Mouse (Mus musculus) intestine, embryonic 15.5 days (tissue): ENCODE data around the gene Krtap4-6. TPM values are rescaled to one million over a fixed set of nuclear protein-coding genes. Genes with fewer than 3 reads are reported as not detected.

ENCODE experiments used
- ATAC-seq: fragments of 200-750 bp; cut with Nextera tagmentation; 2 replicates; pipeline ENCODE4 v1.8.0; 2017; ENCODE audit warnings: moderate TSS enrichment, moderate library complexity
- H3K27ac ChIP-seq: fragments of 300-500 bp; sonication (generic); 2 replicates; pipeline ENCODE4 v1.5.1; 2015; ENCODE audit warnings: mild to moderate bottlenecking, inconsistent platforms
- H3K27me3 ChIP-seq: fragments of 300-500 bp; sonication (generic); replicated peaks from 2 replicates; pipeline ENCODE4 v1.6.1; 2015; ENCODE audit warnings: inconsistent platforms
- H3K36me3 ChIP-seq: fragments of 300-500 bp; sonication (generic); 2 replicates; pipeline ENCODE4 v1.6.1; 2015; ENCODE audit warnings: inconsistent platforms
- H3K4me1 ChIP-seq: fragments of 300-500 bp; sonication (generic); replicated peaks from 2 replicates; pipeline ENCODE4 v1.6.1; 2015; ENCODE audit warnings: inconsistent platforms
- H3K4me2 ChIP-seq: fragments of 300-500 bp; sonication (generic); replicated peaks from 2 replicates; pipeline ENCODE4 v1.6.1; 2015; ENCODE audit warnings: mild to moderate bottlenecking, inconsistent platforms
- H3K4me3 ChIP-seq: fragments of 300-500 bp; sonication (generic); replicated peaks from 2 replicates; pipeline ENCODE4 v1.5.1; 2015; ENCODE audit warnings: inconsistent platforms
- H3K9ac ChIP-seq: fragments of 300-500 bp; sonication (generic); 2 replicates; pipeline ENCODE4 v1.6.1; 2015; ENCODE audit warnings: inconsistent platforms
- H3K9me3 ChIP-seq: fragments of 300-500 bp; sonication (generic); 2 replicates; pipeline ENCODE4 v1.6.1; 2016; ENCODE audit warnings: inconsistent platforms
- WGBS: fragments of 180-500 bp; shearing (Covaris S2); methylation state at CpG from one replicate; pipeline ENCODE4 v1.1.7; 2015; 5-methylcytosine and 5-hydroxymethylcytosine counted together
- polyA plus RNA-seq: library from polyadenylated mRNA; unstranded; fragments of >200 nt; fragmentation: Nextera tagmentation; extraction: Ambion mirVana; gene quantifications from 2 replicates; pipeline ENCODE4 v1.2.1, GENCODE M21; 2015

The Krtap4-6 gene
- polyA plus RNA-seq, 1 experiment from 2014 or later: not detected

GRCm38 (mm10) chr11:99637086-99637485, 28.7 kb downstream of the Krtap4-6 start:
- ATAC-seq: no peak
- Histone ChIP-seq H3K27me3 (no peaks in the 10 kb centered on the region), H3K4me1 (no peaks in the 10 kb centered on the region), H3K9me3 (no peaks in the 10 kb centered on the region), H3K9ac (no peak overlapping the region), H3K36me3 (no peaks in the 10 kb centered on the region), H3K4me3 (no peak overlapping the region), H3K4me2 (no peak overlapping the region), H3K27ac (no peak overlapping the region)
- WGBS: 71% methylated on average over 1 of the region's 1 CpGs

GRCm38 (mm10) chr11:99634653-99635134, 31.1 kb downstream of the Krtap4-6 start, which contains the start of gene Krtap4-2:
TSS of gene Krtap4-2 (minus strand) at chr11:99635084.
- H3K9ac ChIP-seq: no peak within 1 kb of the TSS
- H3K27me3 ChIP-seq: no peaks in the 10 kb centered on the region
- no peak within 1 kb of the TSS for H3K27ac ChIP-seq
- no peak within 1 kb of the TSS for H3K4me2 ChIP-seq
- 33% methylated on average over 8 of the region's 8 CpGs for WGBS
- no peak for ATAC-seq
- no peak within 1 kb of the TSS for H3K4me3 ChIP-seq
- H3K4me1 ChIP-seq: no peaks in the 10 kb centered on the region
- no peaks in the 10 kb centered on the region for H3K9me3 ChIP-seq
- no peaks in the 10 kb centered on the region for H3K36me3 ChIP-seq

- H3K4me1 ChIP-seq: no peaks in the 10 kb centered on the region
- no peak overlapping the region for H3K9ac ChIP-seq
- WGBS: 62% methylated on average over 2 of the region's 2 CpGs
- no peak for ATAC-seq
- no peaks in the 10 kb centered on the region for H3K9me3 ChIP-seq
- H3K27me3 ChIP-seq: no peaks in the 10 kb centered on the region
- H3K27ac ChIP-seq: no peak overlapping the region
- no peaks in the 10 kb centered on the region for H3K36me3 ChIP-seq
- H3K4me3 ChIP-seq: no peak overlapping the region
- no peak overlapping the region for H3K4me2 ChIP-seq
These were observed 32.5 kb downstream of the Krtap4-6 start for GRCm38 (mm10) chr11:99633293-99633692.

- no peak for ATAC-seq
- no peak overlapping the region for H3K9ac ChIP-seq
- H3K27ac ChIP-seq: no peak overlapping the region
- H3K27me3 ChIP-seq: no peaks in the 10 kb centered on the region
- H3K4me1 ChIP-seq: no peaks in the 10 kb centered on the region
- no peaks in the 10 kb centered on the region for H3K9me3 ChIP-seq
- no peaks in the 10 kb centered on the region for H3K36me3 ChIP-seq
- H3K4me3 ChIP-seq: no peak overlapping the region
- H3K4me2 ChIP-seq: no peak overlapping the region
- 62% methylated on average over 3 of the region's 3 CpGs for WGBS
These were observed 34.9 kb downstream of the Krtap4-6 start for GRCm38 (mm10) chr11:99630890-99631289.

GRCm38 (mm10) chr11:99628138-99628537, 37.6 kb downstream of the Krtap4-6 start, which contains the start of gene Krtap4-1:
TSS of gene Krtap4-1 (minus strand) at chr11:99628238.
- no peaks in the 10 kb centered on the region for H3K36me3 ChIP-seq
- 83% methylated on average over 4 of the region's 4 CpGs for WGBS
- no peaks in the 10 kb centered on the region for H3K9me3 ChIP-seq
- no peak for ATAC-seq
- no peaks in the 10 kb centered on the region for H3K27me3 ChIP-seq
- H3K27ac ChIP-seq: no peak within 1 kb of the TSS
- no peak within 1 kb of the TSS for H3K4me3 ChIP-seq
- no peak within 1 kb of the TSS for H3K9ac ChIP-seq
- no peaks in the 10 kb centered on the region for H3K4me1 ChIP-seq
- H3K4me2 ChIP-seq: no peak within 1 kb of the TSS

- H3K27me3 ChIP-seq: no peaks in the 10 kb centered on the region
- H3K36me3 ChIP-seq: no peaks in the 10 kb centered on the region
- H3K27ac ChIP-seq: no peak within 1 kb of the TSS
- H3K9me3 ChIP-seq: no peaks in the 10 kb centered on the region
- H3K9ac ChIP-seq: no peak within 1 kb of the TSS
- ATAC-seq: no peak
- no peaks in the 10 kb centered on the region for H3K4me1 ChIP-seq
- no peak within 1 kb of the TSS for H3K4me2 ChIP-seq
- 74% methylated on average over 2 of the region's 2 CpGs for WGBS
- H3K4me3 ChIP-seq: no peak within 1 kb of the TSS
These were observed 45.4 kb downstream of the Krtap4-6 start, which contains the start of gene Gm11562 for GRCm38 (mm10) chr11:99620335-99620734. TSS of gene Gm11562 (minus strand) at chr11:99620435.

Other genes with a start within 250 kb of the Krtap4-6 start
- not detected in 2 replicates for gene Krt12, start 243.7 kb downstream of the Krtap4-6 start, polyA plus RNA-seq
- gene Krt20, start 227.8 kb downstream of the Krtap4-6 start, polyA plus RNA-seq: 64.3 and 72.9 TPM in 2 replicates
- 12.2 and 13.1 TPM in 2 replicates for gene Krt23, start 172.8 kb downstream of the Krtap4-6 start, polyA plus RNA-seq
- gene Krt39, start 144.6 kb downstream of the Krtap4-6 start, polyA plus RNA-seq: not detected in 2 replicates
- not detected in 2 replicates for gene Krt40, start 122.8 kb downstream of the Krtap4-6 start, polyA plus RNA-seq
- not detected in 2 replicates for gene Krtap3-3, start 115.1 kb downstream of the Krtap4-6 start, polyA plus RNA-seq
- gene Krtap3-2, start 109.1 kb downstream of the Krtap4-6 start, polyA plus RNA-seq: not detected in 2 replicates
- gene Gm11939, start 106.5 kb downstream of the Krtap4-6 start, polyA plus RNA-seq: not detected in 2 replicates
- gene Krtap3-1, start 99.3 kb downstream of the Krtap4-6 start, polyA plus RNA-seq: 0.30 TPM in 1 of 2 replicates, not detected in the other
- not detected in 2 replicates for gene Krtap1-5, start 84.9 kb downstream of the Krtap4-6 start, polyA plus RNA-seq
- not detected in 2 replicates for gene Krtap1-4, start 82.3 kb downstream of the Krtap4-6 start, polyA plus RNA-seq
- gene Krtap1-3, start 74.6 kb downstream of the Krtap4-6 start, polyA plus RNA-seq: not detected in 2 replicates
- not detected in 2 replicates for gene Krtap9-3, start 67.9 kb downstream of the Krtap4-6 start, polyA plus RNA-seq
- not detected in 2 replicates for gene Gm11938, start 62.7 kb downstream of the Krtap4-6 start, polyA plus RNA-seq
- gene Gm11937, start 55.8 kb downstream of the Krtap4-6 start, polyA plus RNA-seq: not detected in 2 replicates
- gene Krtap2-4, start 51.1 kb downstream of the Krtap4-6 start, polyA plus RNA-seq: not detected in 2 replicates
- not detected in 2 replicates for gene Gm11562, start 45.5 kb downstream of the Krtap4-6 start, polyA plus RNA-seq
- not detected in 2 replicates for gene Krtap4-1, start 37.7 kb downstream of the Krtap4-6 start, polyA plus RNA-seq
- gene Krtap4-2, start 30.9 kb downstream of the Krtap4-6 start, polyA plus RNA-seq: not detected in 2 replicates
- gene Krtap4-7, start 21.9 kb downstream of the Krtap4-6 start, polyA plus RNA-seq: not detected in 2 replicates
- gene Gm11555, start 15.7 kb downstream of the Krtap4-6 start, polyA plus RNA-seq: not detected in 2 replicates
- gene Gm11563, start 7.0 kb downstream of the Krtap4-6 start, polyA plus RNA-seq: not detected in 2 replicates
- not detected in 2 replicates for gene Gm14190, start 24.8 kb upstream of the Krtap4-6 start, polyA plus RNA-seq
- gene Gm14180, start 68.3 kb upstream of the Krtap4-6 start, polyA plus RNA-seq: not detected in 2 replicates
- gene Gm11595, start 107.0 kb upstream of the Krtap4-6 start, polyA plus RNA-seq: not detected in 2 replicates
- not detected in 2 replicates for gene Krtap4-8, start 114.7 kb upstream of the Krtap4-6 start, polyA plus RNA-seq
- not detected in 2 replicates for gene Krtap4-9, start 119.2 kb upstream of the Krtap4-6 start, polyA plus RNA-seq
- gene Gm11596, start 127.5 kb upstream of the Krtap4-6 start, polyA plus RNA-seq: not detected in 2 replicates
- not detected in 2 replicates for gene Gm11569, start 133.0 kb upstream of the Krtap4-6 start, polyA plus RNA-seq
- gene Gm11554, start 138.5 kb upstream of the Krtap4-6 start, polyA plus RNA-seq: not detected in 2 replicates
- gene Krtap4-13, start 143.9 kb upstream of the Krtap4-6 start, polyA plus RNA-seq: not detected in 2 replicates
- gene Gm11564, start 149.7 kb upstream of the Krtap4-6 start, polyA plus RNA-seq: not detected in 2 replicates
- not detected in 2 replicates for gene 2300003K06Rik, start 172.1 kb upstream of the Krtap4-6 start, polyA plus RNA-seq
- not detected in 2 replicates for gene Krtap4-16, start 185.6 kb upstream of the Krtap4-6 start, polyA plus RNA-seq
- gene Gm11568, start 192.0 kb upstream of the Krtap4-6 start, polyA plus RNA-seq: not detected in 2 replicates
- gene Gm11559, start 198.5 kb upstream of the Krtap4-6 start, polyA plus RNA-seq: not detected in 2 replicates
- gene Krtap9-1, start 207.4 kb upstream of the Krtap4-6 start, polyA plus RNA-seq: not detected in 2 replicates
- gene Gm11567, start 213.2 kb upstream of the Krtap4-6 start, polyA plus RNA-seq: not detected in 2 replicates
- gene Krtap31-1, start 242.0 kb upstream of the Krtap4-6 start, polyA plus RNA-seq: not detected in 2 replicates
- gene Gm11565, start 248.8 kb upstream of the Krtap4-6 start, polyA plus RNA-seq: not detected in 2 replicates